Comparison of ENCODE assay signal across 8 mouse cellular contexts in the genomic region with DNA sequence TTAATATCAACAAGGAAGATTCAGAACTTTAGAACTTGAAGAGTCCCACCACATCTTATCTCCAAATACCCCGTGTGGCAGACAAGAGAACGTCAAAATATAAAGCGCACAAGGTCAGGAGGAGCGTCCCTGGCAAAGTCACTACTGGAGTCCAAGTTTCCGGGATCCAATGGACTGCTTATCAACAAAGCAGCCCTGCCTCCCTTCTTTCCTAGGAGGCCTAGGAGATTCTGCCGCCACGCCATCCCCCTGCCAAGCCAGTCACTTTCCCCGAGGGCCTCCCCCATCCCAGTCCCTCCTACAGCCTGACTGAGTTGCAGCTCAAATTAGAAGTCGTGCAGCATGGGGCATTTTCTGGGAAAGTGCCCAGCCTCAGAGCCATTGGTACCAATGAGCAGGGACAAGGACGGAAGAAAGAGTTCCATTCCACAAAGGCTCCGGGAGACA. TPM values are rescaled to one million over a fixed set of nuclear protein-coding genes. Genes with fewer than 3 reads are reported as not detected.
DNase-seq lines count a peak whose midpoint lies in the region; ATAC-seq and TF ChIP-seq lines count a peak whose summit lies in the region.

No protein-coding gene starts in this region.

- no peaks in the 10 kb centered on the region for H3K36me3 ChIP-seq in forebrain, embryonic 11.5 days (ENCODE audit: control insufficient read depth, insufficient read depth, low read length)
- H3K36me3 ChIP-seq in heart, postnatal 0 days (replicated peaks; ENCODE audit: control insufficient read depth, insufficient read depth, low read length): no peaks in the 10 kb centered on the region

- DNase-seq in thymus, postnatal 36 days: peak; percentile 5 to 18
- no peak for DNase-seq in thymus, adult 18-20 months
- no peak for DNase-seq in forebrain, embryonic 11.5 days (ENCODE audit: low spot score)
- peak; percentile 57 for DNase-seq in heart, postnatal 0 days (ENCODE audit: low spot score)
- DNase-seq in layer of hippocampus, adult 2 months (ENCODE audit: low spot score in 2 of 2): peak; percentile 19 to 50
- peak; percentile 52 for DNase-seq in lung, postnatal 10 days
- peak; percentile 45 to 65 for DNase-seq in right cerebral cortex, postnatal 36 days (ENCODE audit: low spot score in 2 of 2)
- DNase-seq in B cell, adult 2 months: no peak

- H3K4me3 ChIP-seq in forebrain, embryonic 11.5 days (ENCODE audit: low read depth, low read length): peak overlapping the region; percentile 60
- peak overlapping the region; percentile 77 for H3K4me3 ChIP-seq in heart, postnatal 0 days (ENCODE audit: low read depth, low read length)
- H3K4me3 ChIP-seq in layer of hippocampus, adult 2 months: peak overlapping the region; percentile 78

- 28% methylated on average over 11 of the region's 11 CpGs for WGBS in forebrain, embryonic 11.5 days
- WGBS in heart, postnatal 0 days: 4% methylated on average over 11 of the region's 11 CpGs

- H3K4me2 ChIP-seq in forebrain, embryonic 11.5 days (ENCODE audit: low read depth, low read length, severe bottlenecking): peak overlapping the region; percentile 86
- H3K4me2 ChIP-seq in heart, postnatal 0 days (ENCODE audit: low read depth, low read length): peak overlapping the region; percentile 78

- no peak for TF ChIP-seq CTCF in heart, postnatal 0 days (IDR thresholded peaks at IDR 0.05; ENCODE audit: low read depth)
- TF ChIP-seq CTCF in layer of hippocampus, adult 2 months (conservative IDR thresholded peaks at IDR 0.05): peak; percentile 36; the same call in 1 of the 2 replicates

- H3K9me3 ChIP-seq in forebrain, embryonic 11.5 days (ENCODE audit: control insufficient read depth, low read length): no peaks in the 10 kb centered on the region
- H3K9me3 ChIP-seq in heart, postnatal 0 days (replicated peaks; ENCODE audit: control insufficient read depth, low read length): no peaks in the 10 kb centered on the region

- no peaks in the 10 kb centered on the region for H3K27me3 ChIP-seq in forebrain, embryonic 11.5 days (ENCODE audit: control insufficient read depth, insufficient read depth, low read length)
- H3K27me3 ChIP-seq in heart, postnatal 0 days (ENCODE audit: control insufficient read depth, insufficient read depth, low read length): no peaks in the 10 kb centered on the region

- H3K4me1 ChIP-seq in forebrain, embryonic 11.5 days (replicated peaks; ENCODE audit: control insufficient read depth, insufficient read depth, low read length): no peaks in the 10 kb centered on the region; the same call in 1 of the 2 replicates
- peaks cover 23% of the 10 kb centered on the region for H3K4me1 ChIP-seq in heart, postnatal 0 days (ENCODE audit: control insufficient read depth, insufficient read depth)

- no peak overlapping the region for H3K27ac ChIP-seq in forebrain, embryonic 11.5 days (ENCODE audit: low read depth, low read length)
- peak overlapping the region; percentile 91 for H3K27ac ChIP-seq in heart, postnatal 0 days (ENCODE audit: low read depth)
- H3K27ac ChIP-seq in layer of hippocampus, adult 2 months: peak overlapping the region; percentile 91

- peak overlapping the region; percentile 61 for H3K9ac ChIP-seq in forebrain, embryonic 11.5 days (ENCODE audit: low read length)
- peak overlapping the region; percentile 84 for H3K9ac ChIP-seq in heart, postnatal 0 days (replicated peaks; ENCODE audit: low read depth, low read length)

- no peak for ATAC-seq in forebrain, embryonic 11.5 days (replicated peaks; ENCODE audit: low FRiP score)
- ATAC-seq in heart, postnatal 0 days (ENCODE audit: insufficient read depth, low read depth): no peak

- TF ChIP-seq EP300 in heart, postnatal 0 days (IDR thresholded peaks at IDR 0.05; ENCODE audit: low read depth): no peak

RNA-seq across cellular contexts. Expression of a gene that starts 0.8 kb away (rescaled TPM):
- 18.0 and 19.5 TPM in 2 replicates for polyA plus RNA-seq in forebrain, embryonic 11.5 days (2014; fragmentation: Nextera tagmentation; extraction: Ambion mirVana)
- 56.8 and 77.3 TPM in 2 replicates for total RNA-seq in heart, postnatal 0 days (2014; rRNA removed; ENCODE audit: low replicate concordance)
- polyA plus RNA-seq in heart, postnatal 0 days (2015; fragmentation: Nextera tagmentation; extraction: Ambion mirVana): 30.5 and 31.3 TPM in 2 replicates
- 100 to 1,000 TPM; 180 to 189 TPM for total RNA-seq in layer of hippocampus, adult 2 months (2021)

RNA-seq across cellular contexts. Expression of a gene that starts 1.2 kb away (rescaled TPM):
- 1.6 and 2.1 TPM in 2 replicates for polyA plus RNA-seq in forebrain, embryonic 11.5 days (2014; fragmentation: Nextera tagmentation; extraction: Ambion mirVana)
- total RNA-seq in heart, postnatal 0 days (2014; rRNA removed; ENCODE audit: low replicate concordance): 2.0 and 2.9 TPM in 2 replicates
- polyA plus RNA-seq in heart, postnatal 0 days (2015; fragmentation: Nextera tagmentation; extraction: Ambion mirVana): 2.1 and 2.9 TPM in 2 replicates
- total RNA-seq in layer of hippocampus, adult 2 months (2021): 1 to 10 TPM; 6.4 to 8.0 TPM

Comparison
In these comparisons a context has a peak if more than half of its experiments do, and no peak if none do; other contexts are left out.
1. DNase-seq: peak in thymus, postnatal 36 days (2 of 2), heart, postnatal 0 days (single experiment), layer of hippocampus, adult 2 months (2 of 2), lung, postnatal 10 days (single experiment) and right cerebral cortex, postnatal 36 days (2 of 2); none in thymus, adult 18-20 months (0 of 2), forebrain, embryonic 11.5 days (single experiment) and B cell, adult 2 months (0 of 2).
2. Peak in every context shown above with its lines, with median percentiles within 50 percentile points of each other: H3K4me3 ChIP-seq.